Mouse (Mus musculus) thymus, postnatal 10 days (tissue): ENCODE data around the gene Gm9745.
"Not testable (repeated sequence)": the region's sequence is repeated elsewhere in the genome, so short reads cannot be mapped to it uniquely, and the experiment has no call there.

Experiments used
- DNase-seq, 2 experiments: peaks; one replicate each; pipeline ENCODE4 v3.0.0; 2021; ENCODE audit warnings: low spot score in 2 of 2

Gene Gm9745

GRCm38 (mm10) chr13:8913890-8914289, 34.1 kb downstream of the Gm9745 start:
- not testable (repeated sequence) for DNase-seq

- DNase-seq, result not testable (repeated sequence)
These were observed 42.0 kb downstream of the Gm9745 start for GRCm38 (mm10) chr13:8905986-8906385.
